Mouse (Mus musculus): ENCODE results near the gene Per1. TPM values are rescaled to one million over a fixed set of nuclear protein-coding genes. Genes with fewer than 3 reads are reported as not detected.
A peak's percentile ranks its signal among the peaks of the same experiment; 100 is the strongest.

Per1 gene
- polyA plus RNA-seq, 1 experiment from 2014 or later: 9.4 TPM

GRCm38 (mm10) chr11:69065394-69065925, 29.6 kb upstream of the Per1 start:
- WGBS: 63% methylated on average over 3 of the region's 3 CpGs
- 0 out of 2 replicates have a peak overlapping the region, but pooled peaks have one; percentile 93 for H3K4me2 ChIP-seq
- H3K4me1 ChIP-seq (replicated peaks): peaks cover 41% of the 10 kb centered on the region
- no peaks in the 10 kb centered on the region for H3K27me3 ChIP-seq (replicated peaks)
- no peak overlapping the region for H3K27ac ChIP-seq (ENCODE audit: poor library complexity, severe bottlenecking)
- ATAC-seq (ENCODE audit: insufficient number of reproducible peaks, low FRiP score): no peak
- no peak overlapping the region for H3K9ac ChIP-seq
- no peak overlapping the region for H3K4me3 ChIP-seq
- no peaks in the 10 kb centered on the region for H3K9me3 ChIP-seq (replicated peaks)
- no peaks in the 10 kb centered on the region for H3K36me3 ChIP-seq

DNA sequence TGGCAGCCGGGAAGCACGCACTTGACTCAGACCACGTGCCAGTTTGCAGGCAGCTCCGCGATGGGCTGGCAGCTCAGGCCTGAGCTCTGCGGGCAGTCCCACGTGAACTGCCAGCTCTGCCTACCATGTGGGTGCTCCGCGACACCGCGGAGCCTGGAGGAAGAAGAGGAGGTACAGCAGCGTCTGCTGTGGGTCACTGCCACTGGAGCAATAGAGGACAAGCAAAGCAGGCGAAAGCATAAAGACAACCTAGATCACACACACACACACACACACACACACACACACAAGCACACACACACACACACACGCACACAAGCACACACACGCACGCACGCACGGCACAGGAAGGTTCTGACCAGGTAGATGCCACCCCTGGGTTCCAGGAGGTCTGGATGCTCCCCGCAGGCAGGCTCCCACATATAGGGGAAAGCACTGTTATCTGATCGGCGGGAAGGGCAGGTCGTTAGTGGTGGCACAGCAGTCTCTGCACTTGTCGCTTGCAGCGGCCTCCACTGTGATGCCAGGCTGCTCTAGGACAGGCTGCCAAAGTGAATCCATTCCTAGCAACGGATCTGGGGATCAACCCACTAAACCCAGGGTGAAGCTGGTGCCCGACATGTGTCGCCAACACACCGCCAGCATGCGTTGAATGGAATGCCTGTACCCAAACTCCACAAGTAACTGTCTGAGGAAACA, 28.7 kb upstream of the Per1 start:
- H3K36me3 ChIP-seq: no peaks in the 10 kb centered on the region
- peak overlapping the region; percentile 68 for H3K9ac ChIP-seq
- H3K27me3 ChIP-seq (replicated peaks): no peaks in the 10 kb centered on the region
- peak overlapping the region; percentile 93 for H3K4me2 ChIP-seq
- peaks cover 36% of the 10 kb centered on the region for H3K4me1 ChIP-seq (replicated peaks)
- 2% methylated on average over 29 of the region's 29 CpGs for WGBS
- no peak overlapping the region for H3K27ac ChIP-seq (ENCODE audit: poor library complexity, severe bottlenecking)
- H3K9me3 ChIP-seq (replicated peaks): no peaks in the 10 kb centered on the region
- peak overlapping the region; percentile 50 for H3K4me3 ChIP-seq
- no peak for ATAC-seq (ENCODE audit: insufficient number of reproducible peaks, low FRiP score)

- peak overlapping the region; percentile 93 for H3K4me2 ChIP-seq
- WGBS: 6% methylated on average over 8 of the region's 8 CpGs
- peak overlapping the region; percentile 50 for H3K4me3 ChIP-seq
- ATAC-seq (ENCODE audit: insufficient number of reproducible peaks, low FRiP score): no peak
- peak overlapping the region; percentile 68 for H3K9ac ChIP-seq
- peaks cover 36% of the 10 kb centered on the region for H3K4me1 ChIP-seq (replicated peaks)
- H3K27me3 ChIP-seq (replicated peaks): no peaks in the 10 kb centered on the region
- peak overlapping the region; percentile 84 for H3K27ac ChIP-seq (ENCODE audit: poor library complexity, severe bottlenecking)
- H3K9me3 ChIP-seq (replicated peaks): no peaks in the 10 kb centered on the region
- no peaks in the 10 kb centered on the region for H3K36me3 ChIP-seq
Measured at GRCm38 (mm10) chr11:69066956-69067355, 28.1 kb upstream of the Per1 start.

GRCm38 (mm10) chr11:69067601-69068000, 27.4 kb upstream of the Per1 start:
- H3K4me3 ChIP-seq: no peak overlapping the region
- peaks cover 41% of the 10 kb centered on the region for H3K4me1 ChIP-seq (replicated peaks)
- H3K36me3 ChIP-seq: no peaks in the 10 kb centered on the region
- H3K9me3 ChIP-seq (replicated peaks): no peaks in the 10 kb centered on the region
- no peaks in the 10 kb centered on the region for H3K27me3 ChIP-seq (replicated peaks)
- WGBS: 13% methylated on average over 6 of the region's 6 CpGs
- H3K4me2 ChIP-seq: peak overlapping the region; percentile 38; the same call in 1 of the 2 replicates
- no peak for ATAC-seq (ENCODE audit: insufficient number of reproducible peaks, low FRiP score)
- H3K27ac ChIP-seq (ENCODE audit: poor library complexity, severe bottlenecking): peak overlapping the region; percentile 84
- 0 out of 2 replicates have a peak overlapping the region, but pooled peaks have one; percentile 7 for H3K9ac ChIP-seq

GRCm38 (mm10) chr11:69070093-69070492, 24.9 kb upstream of the Per1 start:
- WGBS: 1% methylated on average over 13 of the region's 13 CpGs
- peak overlapping the region; percentile 76 for H3K4me2 ChIP-seq
- H3K27me3 ChIP-seq (replicated peaks): no peaks in the 10 kb centered on the region
- no peak for ATAC-seq (ENCODE audit: insufficient number of reproducible peaks, low FRiP score)
- peaks cover 36% of the 10 kb centered on the region for H3K4me1 ChIP-seq (replicated peaks)
- H3K27ac ChIP-seq (ENCODE audit: poor library complexity, severe bottlenecking): peak overlapping the region; percentile 91
- H3K9ac ChIP-seq: peak overlapping the region; percentile 78
- H3K4me3 ChIP-seq: peak overlapping the region; percentile 65
- no peaks in the 10 kb centered on the region for H3K36me3 ChIP-seq
- no peaks in the 10 kb centered on the region for H3K9me3 ChIP-seq (replicated peaks)

DNA sequence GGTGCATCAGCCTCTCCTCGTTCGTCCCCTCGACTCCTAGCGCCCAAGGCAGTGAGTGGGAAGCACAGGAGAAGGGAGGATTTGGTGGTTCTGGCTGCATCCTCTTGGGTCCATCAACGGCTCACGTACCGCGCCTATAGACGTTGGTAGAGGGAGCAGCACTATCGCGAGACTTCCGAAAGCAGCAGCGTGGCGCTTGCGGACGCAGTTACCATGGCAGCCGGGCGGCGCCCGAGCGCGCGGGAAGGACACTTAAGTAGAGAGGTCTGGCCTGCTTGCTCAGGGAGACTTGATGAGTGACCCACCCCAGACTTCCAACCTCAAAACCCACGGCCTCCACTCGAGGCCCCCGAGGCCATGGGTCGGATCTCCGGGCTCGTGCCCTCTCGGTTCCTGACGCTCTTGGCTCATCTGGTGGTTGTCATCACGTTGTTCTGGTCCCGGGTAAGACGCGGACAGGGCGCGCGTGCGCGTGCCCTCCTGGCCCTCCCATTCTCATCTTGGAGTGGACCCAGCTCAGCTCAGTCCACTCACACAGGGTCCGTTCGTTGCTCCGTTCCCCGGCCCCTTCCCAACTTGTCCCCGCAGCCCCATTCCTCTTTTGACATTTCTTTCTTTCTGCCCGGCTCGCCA, 24.3 kb upstream of the Per1 start, which contains the start of gene Tmem107:
Tmem107 (plus strand) TSS at position 217 of the 633 bp plus-strand sequence.
- peak; percentile 89 for ATAC-seq (ENCODE audit: insufficient number of reproducible peaks, low FRiP score)
- WGBS: 0% methylated on average over 47 of the region's 47 CpGs
- no peaks in the 10 kb centered on the region for H3K27me3 ChIP-seq (replicated peaks)
- peak within 1 kb of the TSS; percentile 91 for H3K27ac ChIP-seq (ENCODE audit: poor library complexity, severe bottlenecking)
- H3K9ac ChIP-seq: peak within 1 kb of the TSS; percentile 78
- H3K4me3 ChIP-seq: peak within 1 kb of the TSS; percentile 65
- no peaks in the 10 kb centered on the region for H3K36me3 ChIP-seq
- H3K4me2 ChIP-seq: peak within 1 kb of the TSS; percentile 76
- no peaks in the 10 kb centered on the region for H3K9me3 ChIP-seq (replicated peaks)
- H3K4me1 ChIP-seq (replicated peaks): peaks cover 36% of the 10 kb centered on the region

GRCm38 (mm10) chr11:69071262-69071661, 23.8 kb upstream of the Per1 start:
- Histone ChIP-seq H3K27ac (ENCODE audit: poor library complexity, severe bottlenecking) (peak overlapping the region; percentile 91), H3K27me3 (replicated peaks) (no peaks in the 10 kb centered on the region), H3K4me3 (peak overlapping the region; percentile 65), H3K4me2 (peak overlapping the region; percentile 76), H3K36me3 (no peaks in the 10 kb centered on the region), H3K4me1 (replicated peaks) (peaks cover 32% of the 10 kb centered on the region), H3K9ac (peak overlapping the region; percentile 78), H3K9me3 (replicated peaks) (no peaks in the 10 kb centered on the region)
- 29% methylated on average over 9 of the region's 9 CpGs for WGBS
- no peak for ATAC-seq (ENCODE audit: insufficient number of reproducible peaks, low FRiP score)

GRCm38 (mm10) chr11:69072234-69072633, 22.8 kb upstream of the Per1 start:
- H3K4me1 ChIP-seq (replicated peaks): peaks cover 24% of the 10 kb centered on the region
- H3K9ac ChIP-seq: peak overlapping the region; percentile 70
- H3K27me3 ChIP-seq (replicated peaks): no peaks in the 10 kb centered on the region
- H3K36me3 ChIP-seq: no peaks in the 10 kb centered on the region
- H3K27ac ChIP-seq (ENCODE audit: poor library complexity, severe bottlenecking): peak overlapping the region; percentile 66; the same call in 1 of the 2 replicates
- H3K9me3 ChIP-seq (replicated peaks): no peaks in the 10 kb centered on the region
- no peak for ATAC-seq (ENCODE audit: insufficient number of reproducible peaks, low FRiP score)
- 80% methylated on average over 11 of the region's 11 CpGs for WGBS
- H3K4me3 ChIP-seq: peak overlapping the region; percentile 40
- H3K4me2 ChIP-seq: peak overlapping the region; percentile 70

- Histone ChIP-seq H3K27me3 (replicated peaks) (no peaks in the 10 kb centered on the region), H3K4me3 (peak overlapping the region; percentile 40), H3K27ac (ENCODE audit: poor library complexity, severe bottlenecking) (peak overlapping the region; percentile 66), H3K9me3 (replicated peaks) (no peaks in the 10 kb centered on the region), H3K4me1 (replicated peaks) (peaks cover 20% of the 10 kb centered on the region), H3K9ac (peak overlapping the region; percentile 70), H3K36me3 (no peaks in the 10 kb centered on the region), H3K4me2 (peak overlapping the region; percentile 70)
- no peak for ATAC-seq (ENCODE audit: insufficient number of reproducible peaks, low FRiP score)
- WGBS: 15% methylated on average over 9 of the region's 9 CpGs
Measured at GRCm38 (mm10) chr11:69072666-69073064, 22.4 kb upstream of the Per1 start.

- Histone ChIP-seq H3K27ac (ENCODE audit: poor library complexity, severe bottlenecking) (peak overlapping the region; percentile 80), H3K9ac (peak overlapping the region; percentile 70), H3K27me3 (replicated peaks) (no peaks in the 10 kb centered on the region), H3K4me1 (replicated peaks) (peaks cover 18% of the 10 kb centered on the region), H3K4me3 (peak overlapping the region; percentile 40), H3K9me3 (replicated peaks) (no peaks in the 10 kb centered on the region), H3K4me2 (peak overlapping the region; percentile 70), H3K36me3 (no peaks in the 10 kb centered on the region)
- 0% methylated on average over 14 of the region's 14 CpGs for WGBS
- ATAC-seq (ENCODE audit: insufficient number of reproducible peaks, low FRiP score): peak; percentile 63
Measured at GRCm38 (mm10) chr11:69073065-69073888, 21.7 kb upstream of the Per1 start.
